Mouse (Mus musculus) c-Kit-negative CD71-positive TER-119-positive erythroid progenitor cells, embryonic 14.5 days (primary cell): ENCODE measurements around the gene B230307C23Rik.
"Not testable (repeated sequence)": the region's sequence is repeated elsewhere in the genome, so short reads cannot be mapped to it uniquely, and the experiment has no call there.

Experiments used
- DNase-seq: peaks from one replicate; pipeline ENCODE4 v3.0.0-alpha.2; 2013; ENCODE audit warnings: low read depth, low spot score

Gene B230307C23Rik

GRCm38 (mm10) chr16:97997383-97997731 is 242 bp downstream of the B230307C23Rik start:
- DNase-seq: not testable (repeated sequence)

- no peak for DNase-seq
Measured at GRCm38 (mm10) chr16:98022081-98022480, 25.0 kb downstream of the B230307C23Rik start.

- peak; percentile 45 for DNase-seq
Measured at GRCm38 (mm10) chr16:98022657-98023345, 25.7 kb downstream of the B230307C23Rik start.

- not testable (repeated sequence) for DNase-seq
Measured at GRCm38 (mm10) chr16:98026186-98026585, 29.1 kb downstream of the B230307C23Rik start.

GRCm38 (mm10) chr16:98034971-98035370 is 37.9 kb downstream of the B230307C23Rik start:
- not testable (repeated sequence) for DNase-seq

- peak; percentile 8 for DNase-seq
Measured at GRCm38 (mm10) chr16:98041676-98042075, 44.6 kb downstream of the B230307C23Rik start.

GRCm38 (mm10) chr16:98079382-98079781 is 82.3 kb downstream of the B230307C23Rik start:
- not testable (repeated sequence) for DNase-seq

- not testable (repeated sequence) for DNase-seq
Measured at GRCm38 (mm10) chr16:98081140-98081539, 84.0 kb downstream of the B230307C23Rik start.
